Mouse (Mus musculus): ENCODE results near the gene Atg9b. TPM values are rescaled to one million over a fixed set of nuclear protein-coding genes. Genes with fewer than 3 reads are reported as not detected.

The Atg9b gene
- total and polyA plus RNA-seq, 2 experiments: 0.09 to 0.35 TPM

- H3K27me3 ChIP-seq (ENCODE audit: control insufficient read depth, insufficient read depth, low read length): peaks cover 47% of the 10 kb centered on the region
- no peak for DNase-seq (ENCODE audit: extremely low read depth, low read depth, low spot score)
- whole genome bisulfite sequencing: 67% methylated on average over 3 of the region's 3 CpGs
Measured at GRCm38 (mm10) chr5:24350073-24350472, 41.9 kb downstream of the Atg9b start.

GRCm38 (mm10) chr5:24348546-24348945 lies 43.4 kb downstream of the Atg9b start:
- peaks cover 43% of the 10 kb centered on the region for H3K27me3 ChIP-seq (ENCODE audit: control insufficient read depth, insufficient read depth, low read length)
- peak overlapping the region; percentile 9; the same call in 1 of the 2 replicates for H3K4me3 ChIP-seq (ENCODE audit: insufficient read depth, low read depth, low read length)
- WGBS: 3% methylated on average over 30 of the region's 30 CpGs
- no peak overlapping the region for H3K27ac ChIP-seq (replicated peaks; ENCODE audit: insufficient read depth, low read depth, low read length)
- peaks cover 8% of the 10 kb centered on the region for H3K4me1 ChIP-seq (ENCODE audit: control insufficient read depth, insufficient read depth, low read length)
- no peak for TF ChIP-seq POLR2A (IDR thresholded peaks at IDR 0.05; ENCODE audit: extremely low read depth, insufficient read depth, low read length)
- TF ChIP-seq CTCF (IDR thresholded peaks at IDR 0.05; ENCODE audit: low read depth, low read length): no peak
- no peak overlapping the region for H3K9ac ChIP-seq (ENCODE audit: low read depth, low read length)
- no peak for DNase-seq (ENCODE audit: extremely low read depth, low read depth, low spot score)
- no peaks in the 10 kb centered on the region for H3K79me2 ChIP-seq (ENCODE audit: control insufficient read depth, insufficient read depth, low read length)
- no peaks in the 10 kb centered on the region for H3K36me3 ChIP-seq (ENCODE audit: control insufficient read depth, insufficient read depth, low read length)

More at GRCm38 (mm10) chr5:24350073-24350472, 41.9 kb downstream of the Atg9b start:
- no peaks in the 10 kb centered on the region for H3K36me3 ChIP-seq (ENCODE audit: control insufficient read depth, insufficient read depth, low read length)
- no peaks in the 10 kb centered on the region for H3K79me2 ChIP-seq (ENCODE audit: control insufficient read depth, insufficient read depth, low read length)
- no peak overlapping the region for H3K27ac ChIP-seq (replicated peaks; ENCODE audit: insufficient read depth, low read depth, low read length)
- no peak overlapping the region for H3K9ac ChIP-seq (ENCODE audit: low read depth, low read length)
- no peak overlapping the region for H3K4me3 ChIP-seq (ENCODE audit: insufficient read depth, low read depth, low read length)
- peaks cover 8% of the 10 kb centered on the region for H3K4me1 ChIP-seq (ENCODE audit: control insufficient read depth, insufficient read depth, low read length)
- no peak for TF ChIP-seq CTCF (IDR thresholded peaks at IDR 0.05; ENCODE audit: low read depth, low read length)

GRCm38 (mm10) chr5:24348128-24348527 lies 43.8 kb downstream of the Atg9b start:
- WGBS: 3% methylated on average over 41 of the region's 41 CpGs
- H3K4me3 ChIP-seq (ENCODE audit: insufficient read depth, low read depth, low read length): peak overlapping the region; percentile 50; the same call in 1 of the 2 replicates
- H3K79me2 ChIP-seq (ENCODE audit: control insufficient read depth, insufficient read depth, low read length): no peaks in the 10 kb centered on the region
- H3K27ac ChIP-seq (replicated peaks; ENCODE audit: insufficient read depth, low read depth, low read length): no peak overlapping the region
- TF ChIP-seq POLR2A (IDR thresholded peaks at IDR 0.05; ENCODE audit: extremely low read depth, insufficient read depth, low read length): no peak
- TF ChIP-seq CTCF (IDR thresholded peaks at IDR 0.05; ENCODE audit: low read depth, low read length): no peak
- H3K4me1 ChIP-seq (ENCODE audit: control insufficient read depth, insufficient read depth, low read length): peaks cover 8% of the 10 kb centered on the region
- H3K27me3 ChIP-seq (ENCODE audit: control insufficient read depth, insufficient read depth, low read length): peaks cover 43% of the 10 kb centered on the region
- DNase-seq (ENCODE audit: extremely low read depth, low read depth, low spot score): no peak
- no peaks in the 10 kb centered on the region for H3K36me3 ChIP-seq (ENCODE audit: control insufficient read depth, insufficient read depth, low read length)
- H3K9ac ChIP-seq (ENCODE audit: low read depth, low read length): no peak overlapping the region

GRCm38 (mm10) chr5:24347186-24347875 lies 44.6 kb downstream of the Atg9b start:
- TF ChIP-seq POLR2A (IDR thresholded peaks at IDR 0.05; ENCODE audit: extremely low read depth, insufficient read depth, low read length) (no peak), CTCF (IDR thresholded peaks at IDR 0.05; ENCODE audit: low read depth, low read length) (no peak)
- no peaks in the 10 kb centered on the region for H3K79me2 ChIP-seq (ENCODE audit: control insufficient read depth, insufficient read depth, low read length)
- H3K27ac ChIP-seq (replicated peaks; ENCODE audit: insufficient read depth, low read depth, low read length): no peak overlapping the region
- no peak for DNase-seq (ENCODE audit: extremely low read depth, low read depth, low spot score)
- no peaks in the 10 kb centered on the region for H3K36me3 ChIP-seq (ENCODE audit: control insufficient read depth, insufficient read depth, low read length)
- H3K4me3 ChIP-seq (ENCODE audit: insufficient read depth, low read depth, low read length): no peak overlapping the region
- peaks cover 36% of the 10 kb centered on the region for H3K27me3 ChIP-seq (ENCODE audit: control insufficient read depth, insufficient read depth, low read length)
- H3K4me1 ChIP-seq (ENCODE audit: control insufficient read depth, insufficient read depth, low read length): peaks cover 8% of the 10 kb centered on the region
- H3K9ac ChIP-seq (ENCODE audit: low read depth, low read length): no peak overlapping the region
- 76% methylated on average over 7 of the region's 7 CpGs for WGBS

GRCm38 (mm10) chr5:24346313-24346712 lies 45.6 kb downstream of the Atg9b start:
- no peaks in the 10 kb centered on the region for H3K36me3 ChIP-seq (ENCODE audit: control insufficient read depth, insufficient read depth, low read length)
- H3K79me2 ChIP-seq (ENCODE audit: control insufficient read depth, insufficient read depth, low read length): no peaks in the 10 kb centered on the region
- WGBS: 87% methylated on average over 7 of the region's 7 CpGs
- DNase-seq (ENCODE audit: extremely low read depth, low read depth, low spot score): no peak
- no peak overlapping the region for H3K4me3 ChIP-seq (ENCODE audit: insufficient read depth, low read depth, low read length)
- peaks cover 5% of the 10 kb centered on the region for H3K4me1 ChIP-seq (ENCODE audit: control insufficient read depth, insufficient read depth, low read length)
- no peak for TF ChIP-seq CTCF (IDR thresholded peaks at IDR 0.05; ENCODE audit: low read depth, low read length)
- TF ChIP-seq POLR2A (IDR thresholded peaks at IDR 0.05; ENCODE audit: extremely low read depth, insufficient read depth, low read length): no peak
- no peak overlapping the region for H3K9ac ChIP-seq (ENCODE audit: low read depth, low read length)
- peaks cover 27% of the 10 kb centered on the region for H3K27me3 ChIP-seq (ENCODE audit: control insufficient read depth, insufficient read depth, low read length)
- H3K27ac ChIP-seq (replicated peaks; ENCODE audit: insufficient read depth, low read depth, low read length): no peak overlapping the region

- 51% methylated on average over 10 of the region's 12 CpGs for WGBS
Measured at GRCm38 (mm10) chr5:24344477-24345051, 47.4 kb downstream of the Atg9b start.

More at GRCm38 (mm10) chr5:24344477-24345051, 47.4 kb downstream of the Atg9b start:
- Histone ChIP-seq H3K9ac (ENCODE audit: low read depth, low read length) (no peak overlapping the region), H3K4me1 (ENCODE audit: control insufficient read depth, insufficient read depth, low read length) (peaks cover 5% of the 10 kb centered on the region), H3K79me2 (ENCODE audit: control insufficient read depth, insufficient read depth, low read length) (no peaks in the 10 kb centered on the region), H3K4me3 (ENCODE audit: insufficient read depth, low read depth, low read length) (no peak overlapping the region), H3K36me3 (ENCODE audit: control insufficient read depth, insufficient read depth, low read length) (no peaks in the 10 kb centered on the region), H3K27me3 (ENCODE audit: control insufficient read depth, insufficient read depth, low read length) (peaks cover 13% of the 10 kb centered on the region), H3K27ac (replicated peaks; ENCODE audit: insufficient read depth, low read depth, low read length) (no peak overlapping the region)
- TF ChIP-seq CTCF (IDR thresholded peaks at IDR 0.05; ENCODE audit: low read depth, low read length) (no peak), POLR2A (IDR thresholded peaks at IDR 0.05; ENCODE audit: extremely low read depth, insufficient read depth, low read length) (no peak)
- no peak for DNase-seq (ENCODE audit: extremely low read depth, low read depth, low spot score)
